Mouse (Mus musculus): ENCODE data around the gene Zfp652. TPM values are rescaled to one million over a fixed set of nuclear protein-coding genes. Genes with fewer than 3 reads are reported as not detected.

Gene Zfp652
- total and polyA plus RNA-seq, 2 experiments from 2014 or later, result 16.5 to 29.4 TPM

DNA sequence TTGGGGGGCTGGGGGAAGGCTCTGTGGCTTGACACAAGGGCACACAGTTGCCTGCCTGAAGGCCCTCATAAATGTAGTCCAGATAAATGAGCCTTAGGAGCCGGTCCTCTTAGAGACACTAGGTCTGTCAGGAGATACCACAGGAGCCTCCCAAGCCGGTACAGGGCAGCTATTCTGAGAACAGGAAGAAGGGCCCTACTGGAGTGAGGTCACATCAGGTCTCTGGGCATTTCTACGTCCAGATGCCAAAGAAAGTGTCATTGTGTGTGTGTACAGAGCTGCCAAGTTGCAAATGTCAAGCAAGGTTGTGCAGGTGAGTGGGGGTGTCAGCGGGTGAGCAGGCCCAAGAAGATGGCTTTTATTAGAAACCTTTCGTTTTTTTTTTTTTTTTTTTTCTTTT is 83.1 kb downstream of the Zfp652 start:
- Histone ChIP-seq H3K36me3 (ENCODE audit: insufficient read depth) (no peaks in the 10 kb centered on the region), H3K27ac (ENCODE audit: low read depth, low read length) (no peak overlapping the region), H3K9me3 (ENCODE audit: low read length) (no peaks in the 10 kb centered on the region), H3K4me1 (ENCODE audit: insufficient read depth) (no peaks in the 10 kb centered on the region), H3K9ac (no peak overlapping the region), H3K4me2 (ENCODE audit: low read depth) (no peak overlapping the region), H3K27me3 (ENCODE audit: insufficient read depth, low read length) (no peaks in the 10 kb centered on the region; the same call in 1 of the 2 replicates), H3K4me3 (ENCODE audit: low read depth, low read length) (no peak overlapping the region)
- 76% methylated on average over 5 of the region's 5 CpGs for WGBS
- no peak for DNase-seq
- no peak for TF ChIP-seq CTCF (IDR thresholded peaks at IDR 0.05; ENCODE audit: low read depth)
- ATAC-seq, result no peak

DNA sequence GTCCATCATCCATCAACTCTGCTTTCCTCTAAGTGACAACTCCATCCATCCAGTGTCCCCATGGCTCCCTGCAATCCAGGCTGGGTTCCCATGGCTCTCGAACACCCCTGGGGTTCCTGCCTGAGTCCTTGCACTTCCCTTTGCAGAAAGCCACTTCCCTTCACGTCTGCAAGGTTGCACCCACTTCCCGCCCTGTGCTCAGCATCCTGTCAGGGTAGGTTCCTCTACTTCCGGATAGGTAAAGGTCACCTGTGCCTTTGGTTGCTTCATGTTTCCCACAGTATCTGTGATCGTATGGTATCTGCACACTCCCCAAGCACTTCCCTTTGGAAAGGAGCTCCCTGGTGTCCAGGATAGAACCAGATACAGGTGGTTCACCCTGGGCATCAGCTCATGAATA is 92.5 kb downstream of the Zfp652 start:
- Histone ChIP-seq H3K27me3 (ENCODE audit: insufficient read depth, low read length) (no peaks in the 10 kb centered on the region; the same call in 1 of the 2 replicates), H3K27ac (ENCODE audit: low read depth, low read length) (no peak overlapping the region), H3K9me3 (ENCODE audit: low read length) (no peaks in the 10 kb centered on the region), H3K9ac (no peak overlapping the region), H3K36me3 (ENCODE audit: insufficient read depth) (no peaks in the 10 kb centered on the region), H3K4me2 (ENCODE audit: low read depth) (no peak overlapping the region), H3K4me1 (ENCODE audit: insufficient read depth) (no peaks in the 10 kb centered on the region), H3K4me3 (ENCODE audit: low read depth, low read length) (no peak overlapping the region)
- 81% methylated on average over 5 of the region's 5 CpGs for WGBS
- ATAC-seq, result no peak
- DNase-seq, result no peak
- TF ChIP-seq CTCF (IDR thresholded peaks at IDR 0.05; ENCODE audit: low read depth), result no peak

DNA sequence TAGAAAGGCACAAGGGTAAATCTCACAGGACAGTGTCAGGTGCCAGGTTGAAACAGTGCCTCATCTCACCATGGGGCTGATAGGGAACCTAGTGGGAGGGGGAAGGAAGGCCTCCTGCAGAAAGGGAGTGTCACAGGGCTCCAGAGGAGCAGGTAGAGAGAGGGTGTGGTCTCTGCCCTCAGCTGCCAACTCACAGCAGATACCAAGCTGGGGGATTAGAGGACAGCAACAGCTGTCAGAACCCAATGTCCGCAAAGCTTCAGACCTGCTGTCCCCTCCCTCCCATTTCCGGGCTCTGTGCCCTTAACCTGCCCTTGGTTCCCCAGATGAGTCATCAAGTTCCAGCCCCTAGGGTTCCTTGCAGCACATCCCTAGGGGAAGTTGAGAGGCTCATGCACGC is 93.1 kb downstream of the Zfp652 start:
- Histone ChIP-seq H3K27me3 (ENCODE audit: insufficient read depth, low read length) (no peaks in the 10 kb centered on the region), H3K9ac (no peak overlapping the region), H3K27ac (ENCODE audit: low read depth, low read length) (no peak overlapping the region), H3K4me3 (ENCODE audit: low read depth, low read length) (no peak overlapping the region), H3K4me2 (ENCODE audit: low read depth) (no peak overlapping the region), H3K9me3 (ENCODE audit: low read length) (no peaks in the 10 kb centered on the region), H3K4me1 (ENCODE audit: insufficient read depth) (no peaks in the 10 kb centered on the region), H3K36me3 (ENCODE audit: insufficient read depth) (no peaks in the 10 kb centered on the region)
- no peak for TF ChIP-seq CTCF (IDR thresholded peaks at IDR 0.05; ENCODE audit: low read depth)
- no peak for DNase-seq
- WGBS, result 59% methylated on average over 3 of the region's 3 CpGs
- no peak for ATAC-seq

DNA sequence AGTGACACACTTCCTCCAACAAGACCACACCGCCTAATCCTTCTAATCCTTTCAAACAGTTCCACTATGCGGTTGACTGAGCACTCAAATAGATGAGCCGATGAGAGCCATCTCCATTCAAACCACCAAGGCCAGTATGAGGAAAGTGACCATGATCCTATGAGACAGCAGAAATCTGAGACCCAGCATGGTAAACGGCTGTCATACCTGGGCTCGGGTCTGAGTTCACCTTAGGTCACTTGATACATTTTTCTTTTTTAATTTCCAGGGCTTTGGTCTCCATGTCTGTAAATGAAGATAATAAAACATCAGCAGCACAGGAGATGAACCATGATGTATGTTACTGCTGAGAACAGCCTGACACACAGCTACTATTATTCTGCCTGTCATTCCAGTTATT is 95.4 kb downstream of the Zfp652 start:
- Histone ChIP-seq H3K9me3 (ENCODE audit: low read length) (no peaks in the 10 kb centered on the region), H3K4me2 (ENCODE audit: low read depth) (no peak overlapping the region), H3K27me3 (ENCODE audit: insufficient read depth, low read length) (no peaks in the 10 kb centered on the region), H3K36me3 (ENCODE audit: insufficient read depth) (no peaks in the 10 kb centered on the region), H3K4me3 (ENCODE audit: low read depth, low read length) (no peak overlapping the region), H3K27ac (ENCODE audit: low read depth, low read length) (no peak overlapping the region), H3K4me1 (ENCODE audit: insufficient read depth) (no peaks in the 10 kb centered on the region), H3K9ac (no peak overlapping the region)
- 91% methylated on average over 5 of the region's 5 CpGs for WGBS
- ATAC-seq, result no peak
- DNase-seq, result no peak
- TF ChIP-seq CTCF (IDR thresholded peaks at IDR 0.05; ENCODE audit: low read depth), result no peak

DNA sequence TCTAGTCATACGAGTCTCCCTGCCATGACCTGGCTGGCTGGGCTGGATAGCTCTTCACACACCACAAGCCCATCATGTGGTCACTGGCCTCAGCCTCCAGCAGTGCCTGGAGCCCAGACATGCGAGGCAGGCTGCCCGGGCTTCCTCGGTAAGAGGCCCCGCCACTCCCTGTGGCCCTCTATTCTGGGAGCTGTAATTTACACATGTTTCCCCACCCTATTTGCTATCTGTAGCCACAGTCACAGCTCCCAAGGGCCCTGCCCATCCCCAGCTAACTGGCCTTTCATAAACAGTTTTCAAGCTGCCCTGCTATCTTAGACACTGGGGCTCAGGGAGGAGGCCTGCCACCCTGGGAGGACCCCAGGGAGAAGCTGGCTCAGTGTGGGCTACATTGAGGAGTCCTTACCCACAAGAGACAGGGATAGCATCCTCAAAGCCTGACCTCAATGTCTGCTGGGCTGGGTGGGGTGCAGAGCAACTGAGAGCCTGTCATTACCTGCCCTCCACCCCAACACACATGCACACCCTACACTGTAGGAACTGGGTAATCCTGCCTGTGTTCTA is 96.1 kb downstream of the Zfp652 start:
- no peaks in the 10 kb centered on the region for H3K4me1 ChIP-seq (ENCODE audit: insufficient read depth)
- H3K27me3 ChIP-seq (ENCODE audit: insufficient read depth, low read length), result no peaks in the 10 kb centered on the region
- no peak for TF ChIP-seq CTCF (IDR thresholded peaks at IDR 0.05; ENCODE audit: low read depth)
- no peaks in the 10 kb centered on the region for H3K9me3 ChIP-seq (ENCODE audit: low read length)
- no peaks in the 10 kb centered on the region for H3K36me3 ChIP-seq (ENCODE audit: insufficient read depth)
- no peak overlapping the region for H3K4me2 ChIP-seq (ENCODE audit: low read depth)
- 90% methylated on average over 5 of the region's 5 CpGs for WGBS
- DNase-seq (no peak), ATAC-seq (no peak)
- no peak overlapping the region for H3K27ac ChIP-seq (ENCODE audit: low read depth, low read length)
- H3K4me3 ChIP-seq (ENCODE audit: low read depth, low read length), result no peak overlapping the region
- no peak overlapping the region for H3K9ac ChIP-seq

DNA sequence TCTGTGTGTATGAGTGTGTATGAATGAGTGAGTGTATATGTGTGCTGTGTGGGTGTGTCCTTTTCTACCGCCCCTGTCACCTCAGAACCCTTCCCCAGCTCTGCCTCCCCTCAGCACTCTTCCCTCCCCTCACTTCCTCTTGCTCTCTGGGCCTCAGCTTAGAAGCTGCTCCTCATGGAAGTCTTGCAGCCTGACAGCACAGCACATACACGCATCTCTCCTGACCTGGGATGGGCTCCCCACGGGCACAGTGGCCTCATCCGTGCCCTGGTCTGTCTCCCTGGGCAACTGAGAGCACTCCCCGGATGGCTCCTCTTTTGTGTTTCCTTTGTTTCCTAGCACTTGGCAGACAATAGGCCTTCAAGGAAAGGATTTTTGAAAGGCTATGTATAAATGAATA is 97.1 kb downstream of the Zfp652 start:
- H3K9ac ChIP-seq, result no peak overlapping the region
- 28% methylated on average over 5 of the region's 5 CpGs for WGBS
- ATAC-seq, result no peak

DNA sequence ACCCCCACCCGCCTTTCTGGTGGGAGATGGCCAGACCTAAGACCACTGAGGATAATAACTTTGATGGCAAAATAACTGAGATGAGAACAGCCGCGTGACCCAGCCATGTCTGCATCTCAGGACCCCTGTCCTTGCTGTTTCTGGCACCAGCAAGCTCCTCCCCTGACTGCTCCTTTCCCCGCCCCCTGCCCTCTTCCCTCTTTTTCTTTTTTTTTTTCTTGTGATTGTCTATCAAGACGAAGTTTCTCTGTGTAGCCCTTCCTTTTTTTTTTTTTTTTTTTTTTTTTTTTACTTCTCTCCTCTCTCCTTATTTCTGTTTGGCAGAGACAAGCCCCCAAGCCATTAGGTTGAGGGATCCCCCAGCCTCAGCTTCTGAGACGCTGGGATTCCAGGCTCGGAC is 98.4 kb downstream of the Zfp652 start:
- H3K27ac ChIP-seq (ENCODE audit: low read depth, low read length), result no peak overlapping the region
- DNase-seq (no peak), ATAC-seq (no peak)
- H3K27me3 ChIP-seq (ENCODE audit: insufficient read depth, low read length), result no peaks in the 10 kb centered on the region
- TF ChIP-seq CTCF (IDR thresholded peaks at IDR 0.05; ENCODE audit: low read depth), result no peak
- H3K9ac ChIP-seq, result no peak overlapping the region
- no peak overlapping the region for H3K4me2 ChIP-seq (ENCODE audit: low read depth)
- no peaks in the 10 kb centered on the region for H3K4me1 ChIP-seq (ENCODE audit: insufficient read depth)
- 70% methylated on average over 7 of the region's 7 CpGs for WGBS
- H3K4me3 ChIP-seq (ENCODE audit: low read depth, low read length), result no peak overlapping the region
- no peaks in the 10 kb centered on the region for H3K36me3 ChIP-seq (ENCODE audit: insufficient read depth)
- no peaks in the 10 kb centered on the region for H3K9me3 ChIP-seq (ENCODE audit: low read length)

More for the DNA sequence above, 97.1 kb downstream of the Zfp652 start:
- H3K9me3 ChIP-seq (ENCODE audit: low read length), result no peaks in the 10 kb centered on the region
- no peak overlapping the region for H3K4me3 ChIP-seq (ENCODE audit: low read depth, low read length)
- H3K4me2 ChIP-seq (ENCODE audit: low read depth), result no peak overlapping the region
- no peaks in the 10 kb centered on the region for H3K27me3 ChIP-seq (ENCODE audit: insufficient read depth, low read length)
- TF ChIP-seq CTCF (IDR thresholded peaks at IDR 0.05; ENCODE audit: low read depth), result no peak
- no peak for DNase-seq
- no peaks in the 10 kb centered on the region for H3K4me1 ChIP-seq (ENCODE audit: insufficient read depth)
- H3K36me3 ChIP-seq (ENCODE audit: insufficient read depth), result no peaks in the 10 kb centered on the region
- no peak overlapping the region for H3K27ac ChIP-seq (ENCODE audit: low read depth, low read length)

Data from forebrain, postnatal 0 days (tissue).